Mouse (Mus musculus): ENCODE data around the gene Igdcc3. TPM values are rescaled to one million over a fixed set of nuclear protein-coding genes. Genes with fewer than 3 reads are reported as not detected.

Igdcc3 gene
- polyA plus RNA-seq, 1 experiment, result 0.30 TPM

DNA sequence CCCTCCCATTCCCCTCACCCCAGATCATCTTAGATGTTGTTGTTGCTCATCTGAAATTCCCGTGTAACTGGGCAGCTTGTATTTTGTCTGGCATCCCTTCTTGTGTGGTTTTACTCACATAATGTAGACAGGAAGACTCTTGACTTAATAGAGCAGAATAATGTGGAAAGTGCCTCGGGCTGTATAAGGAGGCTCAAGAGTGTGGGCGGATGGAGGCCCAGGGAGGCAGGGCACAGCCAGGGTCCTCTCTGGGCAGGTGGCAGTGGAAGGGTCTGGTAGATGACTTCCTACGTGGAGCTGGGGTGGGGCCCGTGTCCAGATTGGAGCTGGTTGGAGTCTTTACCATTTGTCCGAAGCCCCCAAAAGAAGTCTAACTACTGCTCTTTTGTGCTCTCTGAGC, 82.9 kb downstream of the Igdcc3 start:
- H3K36me3 ChIP-seq (ENCODE audit: control insufficient read depth, insufficient read depth, low read length), result no peaks in the 10 kb centered on the region
- no peak overlapping the region for H3K4me3 ChIP-seq (ENCODE audit: extremely low read depth, insufficient read depth, insufficient read length)
- DNase-seq (ENCODE audit: low read depth in 1 of 2, low spot score in 2 of 2), result no peak
- WGBS, result 88% methylated on average over 6 of the region's 6 CpGs
- TF ChIP-seq CTCF (IDR thresholded peaks at IDR 0.05; ENCODE audit: extremely low read depth, insufficient read depth, insufficient read length, insufficient replicate concordance) (no peak), POLR2A (IDR thresholded peaks at IDR 0.05; ENCODE audit: low read depth, low read length) (no peak)
- no peak overlapping the region for H3K27ac ChIP-seq (ENCODE audit: insufficient read depth, low read length)
- H3K27me3 ChIP-seq (ENCODE audit: control insufficient read depth, insufficient read depth, low read length), result no peaks in the 10 kb centered on the region
- H3K4me1 ChIP-seq (ENCODE audit: control insufficient read depth, insufficient read depth, insufficient read length), result no peaks in the 10 kb centered on the region

DNA sequence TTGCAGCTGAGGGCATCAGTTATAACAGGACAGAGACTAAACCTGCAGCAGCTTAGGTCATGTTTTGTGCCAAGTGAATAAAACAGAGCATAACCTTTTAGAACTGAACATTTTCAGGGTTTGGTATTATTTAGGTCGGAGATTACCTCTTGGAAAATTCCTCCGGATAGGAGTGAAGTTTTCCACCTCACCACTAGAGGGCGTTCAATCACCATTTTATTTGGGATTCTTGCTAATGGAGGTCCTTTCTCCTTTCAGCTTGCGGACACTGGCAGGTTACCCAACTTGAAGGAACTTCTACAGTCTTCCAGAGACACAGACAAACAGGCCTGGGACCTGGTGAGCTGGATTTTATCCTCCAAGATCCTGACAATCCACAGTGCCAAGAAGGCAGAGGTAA, 84.8 kb downstream of the Igdcc3 start:
- H3K4me3 ChIP-seq (ENCODE audit: extremely low read depth, insufficient read depth, insufficient read length), result no peak overlapping the region
- H3K4me1 ChIP-seq (ENCODE audit: control insufficient read depth, insufficient read depth, insufficient read length), result no peaks in the 10 kb centered on the region
- WGBS, result 65% methylated on average over 4 of the region's 4 CpGs
- 0 out of 2 replicates have a peak, but pooled peaks cover 2% of the 10 kb centered on the region for H3K36me3 ChIP-seq (ENCODE audit: control insufficient read depth, insufficient read depth, low read length)
- DNase-seq (ENCODE audit: low read depth in 1 of 2, low spot score in 2 of 2), result no peak
- no peaks in the 10 kb centered on the region for H3K27me3 ChIP-seq (ENCODE audit: control insufficient read depth, insufficient read depth, low read length)
- H3K27ac ChIP-seq (ENCODE audit: insufficient read depth, low read length), result no peak overlapping the region
- no peak for TF ChIP-seq CTCF (IDR thresholded peaks at IDR 0.05; ENCODE audit: extremely low read depth, insufficient read depth, insufficient read length, insufficient replicate concordance)
- TF ChIP-seq POLR2A (IDR thresholded peaks at IDR 0.05; ENCODE audit: low read depth, low read length), result no peak

DNA sequence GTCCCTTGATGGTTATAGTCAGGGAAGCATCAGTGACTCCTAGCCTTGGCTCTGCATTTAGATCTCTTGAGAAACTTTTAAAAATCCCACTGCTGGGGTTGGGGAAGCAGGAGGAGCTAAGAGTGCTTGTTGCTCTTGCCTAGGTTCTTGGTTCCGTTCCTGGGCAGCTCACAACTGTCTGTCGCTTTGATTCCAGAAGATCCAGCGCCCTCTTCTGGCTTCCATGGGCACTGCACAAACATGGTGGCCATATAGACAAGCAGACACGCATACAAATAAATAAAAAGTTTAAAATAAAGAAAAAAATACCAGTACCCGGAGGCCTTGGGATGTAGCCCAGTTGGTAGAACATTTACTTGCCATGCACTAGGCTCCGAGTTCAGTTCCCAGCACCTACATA, 89.3 kb downstream of the Igdcc3 start:
- no peak for DNase-seq (ENCODE audit: low read depth in 1 of 2, low spot score in 2 of 2)
- no peak for TF ChIP-seq CTCF (IDR thresholded peaks at IDR 0.05; ENCODE audit: extremely low read depth, insufficient read depth, insufficient read length, insufficient replicate concordance)
- TF ChIP-seq POLR2A (IDR thresholded peaks at IDR 0.05; ENCODE audit: low read depth, low read length), result no peak
- H3K27me3 ChIP-seq (ENCODE audit: control insufficient read depth, insufficient read depth, low read length), result no peaks in the 10 kb centered on the region
- no peak overlapping the region for H3K27ac ChIP-seq (ENCODE audit: insufficient read depth, low read length)
- 86% methylated on average over 6 of the region's 6 CpGs for WGBS
- H3K4me1 ChIP-seq (ENCODE audit: control insufficient read depth, insufficient read depth, insufficient read length), result peaks cover 2% of the 10 kb centered on the region; the same call in 1 of the 2 replicates
- no peak overlapping the region for H3K4me3 ChIP-seq (ENCODE audit: extremely low read depth, insufficient read depth, insufficient read length)
- peaks cover 2% of the 10 kb centered on the region; the same call in 1 of the 2 replicates for H3K36me3 ChIP-seq (ENCODE audit: control insufficient read depth, insufficient read depth, low read length)

DNA sequence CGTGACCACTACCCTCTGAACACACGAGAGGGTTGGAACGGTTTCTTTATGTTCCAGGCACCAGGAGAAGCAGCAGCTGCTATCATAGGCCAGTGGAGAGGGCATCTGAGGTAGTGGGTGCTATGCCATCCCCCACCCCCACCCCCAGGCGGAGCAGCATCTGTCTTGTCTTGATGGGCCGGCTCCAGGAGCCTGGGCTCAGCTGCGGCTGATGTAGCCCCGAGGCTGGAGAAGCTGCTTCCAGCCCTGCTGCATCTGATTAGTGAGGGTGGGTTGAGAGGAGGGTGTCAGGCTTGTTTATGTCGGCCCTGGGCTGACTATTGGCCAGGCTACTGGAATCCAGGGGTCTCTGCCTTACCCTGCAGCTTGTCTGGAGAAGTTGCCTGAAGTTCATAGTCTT, 90.3 kb downstream of the Igdcc3 start:
- 91% methylated on average over 8 of the region's 8 CpGs for WGBS

DNA sequence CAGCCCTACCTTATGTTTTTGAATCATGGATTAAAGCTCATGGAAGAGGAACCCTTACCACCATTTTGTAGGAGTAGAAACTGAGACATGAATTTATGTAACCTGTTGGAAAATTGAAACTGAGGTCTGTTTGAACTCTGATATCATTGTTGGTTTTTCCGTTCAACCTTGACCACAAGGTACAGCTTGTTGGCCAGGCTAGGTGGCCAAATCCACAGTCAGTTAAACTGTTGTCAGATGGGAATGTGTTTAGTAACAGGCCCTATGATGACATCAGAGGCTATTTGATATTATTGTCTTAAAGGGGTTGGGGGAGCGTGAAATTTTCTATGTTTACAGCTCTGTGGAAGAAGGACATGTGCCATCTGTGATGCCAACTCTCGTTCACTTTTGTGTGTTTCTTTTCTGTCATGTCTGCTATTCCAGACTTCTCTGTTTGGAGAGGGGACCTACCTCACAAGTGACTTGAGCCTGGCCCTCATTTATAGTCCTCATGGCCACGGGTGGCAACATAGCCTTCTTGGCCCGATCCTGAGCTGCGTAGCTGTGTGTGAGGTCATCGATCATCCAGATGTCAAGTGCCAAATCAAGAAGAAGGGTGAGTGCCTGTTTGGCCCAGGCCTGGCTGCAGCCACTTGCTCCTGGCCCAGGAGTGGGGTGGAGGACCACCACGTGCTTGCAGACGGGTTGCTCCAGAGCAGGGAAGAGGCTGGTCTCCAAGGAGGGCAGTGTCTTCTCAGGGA, 92.4 kb downstream of the Igdcc3 start:
- Histone ChIP-seq H3K27me3 (ENCODE audit: control insufficient read depth, insufficient read depth, low read length) (no peaks in the 10 kb centered on the region), H3K36me3 (ENCODE audit: control insufficient read depth, insufficient read depth, low read length) (peaks cover 2% of the 10 kb centered on the region; the same call in 1 of the 2 replicates), H3K27ac (ENCODE audit: insufficient read depth, low read length) (no peak overlapping the region), H3K4me3 (ENCODE audit: extremely low read depth, insufficient read depth, insufficient read length) (no peak overlapping the region), H3K4me1 (ENCODE audit: control insufficient read depth, insufficient read depth, insufficient read length) (peaks cover 2% of the 10 kb centered on the region; the same call in 1 of the 2 replicates)
- TF ChIP-seq CTCF (IDR thresholded peaks at IDR 0.05; ENCODE audit: extremely low read depth, insufficient read depth, insufficient read length, insufficient replicate concordance), result no peak
- no peak for TF ChIP-seq POLR2A (IDR thresholded peaks at IDR 0.05; ENCODE audit: low read depth, low read length)
- DNase-seq (ENCODE audit: low read depth in 1 of 2, low spot score in 2 of 2), result no peak
- WGBS, result 95% methylated on average over 9 of the region's 9 CpGs

More for the DNA sequence above, 90.3 kb downstream of the Igdcc3 start:
- peaks cover 2% of the 10 kb centered on the region; the same call in 1 of the 2 replicates for H3K4me1 ChIP-seq (ENCODE audit: control insufficient read depth, insufficient read depth, insufficient read length)
- no peak for DNase-seq (ENCODE audit: low read depth in 1 of 2, low spot score in 2 of 2)
- H3K27ac ChIP-seq (ENCODE audit: insufficient read depth, low read length), result no peak overlapping the region
- H3K36me3 ChIP-seq (ENCODE audit: control insufficient read depth, insufficient read depth, low read length), result peaks cover 2% of the 10 kb centered on the region; the same call in 1 of the 2 replicates
- no peaks in the 10 kb centered on the region for H3K27me3 ChIP-seq (ENCODE audit: control insufficient read depth, insufficient read depth, low read length)
- no peak for TF ChIP-seq CTCF (IDR thresholded peaks at IDR 0.05; ENCODE audit: extremely low read depth, insufficient read depth, insufficient read length, insufficient replicate concordance)
- TF ChIP-seq POLR2A (IDR thresholded peaks at IDR 0.05; ENCODE audit: low read depth, low read length), result no peak
- H3K4me3 ChIP-seq (ENCODE audit: extremely low read depth, insufficient read depth, insufficient read length), result no peak overlapping the region

DNA sequence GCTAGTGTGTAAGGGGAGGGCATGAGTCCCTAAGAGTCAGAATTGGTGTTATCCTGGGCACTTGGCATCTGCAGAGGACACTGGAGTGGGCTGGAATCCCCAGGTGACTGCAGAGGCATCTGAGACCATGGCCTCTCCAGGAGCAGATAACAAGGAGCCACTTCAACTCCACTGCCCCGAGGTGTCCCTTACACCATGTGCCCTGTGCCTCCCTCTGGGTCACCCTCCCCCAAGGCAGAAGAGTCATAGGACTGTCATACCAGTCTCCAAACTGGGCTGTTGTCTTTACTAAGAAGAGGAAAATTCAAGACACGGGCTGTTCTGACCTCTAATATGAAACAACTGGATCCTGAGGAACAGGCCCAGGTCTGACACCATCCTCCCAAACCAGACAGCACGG, 93.7 kb downstream of the Igdcc3 start:
- Histone ChIP-seq H3K27ac (ENCODE audit: insufficient read depth, low read length) (no peak overlapping the region), H3K4me1 (ENCODE audit: control insufficient read depth, insufficient read depth, insufficient read length) (peaks cover 2% of the 10 kb centered on the region; the same call in 1 of the 2 replicates), H3K36me3 (ENCODE audit: control insufficient read depth, insufficient read depth, low read length) (peaks cover 2% of the 10 kb centered on the region; the same call in 1 of the 2 replicates), H3K4me3 (ENCODE audit: extremely low read depth, insufficient read depth, insufficient read length) (no peak overlapping the region), H3K27me3 (ENCODE audit: control insufficient read depth, insufficient read depth, low read length) (no peaks in the 10 kb centered on the region)
- TF ChIP-seq POLR2A (IDR thresholded peaks at IDR 0.05; ENCODE audit: low read depth, low read length) (no peak), CTCF (IDR thresholded peaks at IDR 0.05; ENCODE audit: extremely low read depth, insufficient read depth, insufficient read length, insufficient replicate concordance) (no peak)
- DNase-seq (ENCODE audit: low read depth in 1 of 2, low spot score in 2 of 2), result no peak
- 98% methylated on average over 3 of the region's 3 CpGs for WGBS

Other genes starting within 250 kb of the Igdcc3 start
- not detected in 2 replicates for gene Slc24a1, start 189.6 kb upstream of the Igdcc3 start, polyA plus RNA-seq (2012; rRNA removed)
- 9.2 and 9.6 TPM in 2 replicates for gene Ints14, start 180.3 kb upstream of the Igdcc3 start, polyA plus RNA-seq (2012; rRNA removed)
- 12.4 and 14.4 TPM in 2 replicates for gene Hacd3, start 119.5 kb upstream of the Igdcc3 start, polyA plus RNA-seq (2012; rRNA removed)
- 32.6 and 39.7 TPM in 2 replicates for gene Dpp8, start 108.8 kb upstream of the Igdcc3 start, polyA plus RNA-seq (2012; rRNA removed)
- 1.4 and 1.9 TPM in 2 replicates for gene Igdcc4, start 39.7 kb upstream of the Igdcc3 start, polyA plus RNA-seq (2012; rRNA removed)
- 7.4 and 9.1 TPM in 2 replicates for gene Parp16, start 54.2 kb downstream of the Igdcc3 start, polyA plus RNA-seq (2012; rRNA removed)
- 2.5 and 4.1 TPM in 2 replicates for gene Cilp, start 124.0 kb downstream of the Igdcc3 start, polyA plus RNA-seq (2012; rRNA removed)
- gene Clpx, start 153.1 kb downstream of the Igdcc3 start, polyA plus RNA-seq (2012; rRNA removed), result 4.0 and 5.0 TPM in 2 replicates
- 9.9 and 15.7 TPM in 2 replicates for gene Pdcd7, start 204.9 kb downstream of the Igdcc3 start, polyA plus RNA-seq (2012; rRNA removed)
- gene Ubap1l, start 219.9 kb downstream of the Igdcc3 start, polyA plus RNA-seq (2012; rRNA removed), result 0.41 and 0.54 TPM in 2 replicates

Measured in spleen, adult 2 months (tissue).